Mouse (Mus musculus): Measurements from ENCODE around the gene Lrrc51. TPM values are rescaled to one million over a fixed set of nuclear protein-coding genes. Genes with fewer than 3 reads are reported as not detected.
A peak's percentile ranks its signal among the peaks of the same experiment; 100 is the strongest.
"Not testable (repeated sequence)": the region's sequence is repeated elsewhere in the genome, so short reads cannot be mapped to it uniquely, and the experiment has no call there.

Lrrc51 gene
- total RNA-seq, 4 experiments from 2014 or later, result 3.7 to 8.1 (median 5.8) TPM

GRCm38 (mm10) chr7:101938348-101938747 is 4.7 kb upstream of the Lrrc51 start:
- no peak for DNase-seq (ENCODE audit: low spot score in 2 of 2)

DNA sequence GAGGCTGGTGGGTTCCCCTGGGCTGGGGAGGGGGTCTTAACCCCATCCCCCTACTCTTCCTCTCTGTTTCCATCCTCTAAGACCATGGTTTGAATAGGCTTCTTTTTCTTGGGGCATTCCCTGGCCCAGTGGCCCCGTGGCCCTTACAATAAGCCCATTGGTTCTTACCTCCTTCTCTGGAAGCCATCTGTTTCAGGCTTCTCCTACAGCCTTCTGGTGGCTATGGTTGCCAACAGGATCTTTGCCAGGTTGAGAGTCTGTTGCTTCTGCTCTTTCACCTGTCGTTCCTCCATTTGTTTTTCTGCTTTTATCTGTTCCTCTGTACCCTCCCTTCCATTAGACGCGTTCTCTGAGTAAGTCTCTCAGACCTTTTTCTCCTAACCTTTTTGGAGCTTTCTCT is 3.9 kb upstream of the Lrrc51 start:
- no peak for DNase-seq (ENCODE audit: low spot score in 2 of 2)

- DNase-seq (ENCODE audit: low spot score in 2 of 2), result no peak
Observed at GRCm38 (mm10) chr7:101936996-101937395, 3.3 kb upstream of the Lrrc51 start.

GRCm38 (mm10) chr7:101935957-101936356 is 2.3 kb upstream of the Lrrc51 start:
- DNase-seq (ENCODE audit: low spot score in 2 of 2), result no peak

DNA sequence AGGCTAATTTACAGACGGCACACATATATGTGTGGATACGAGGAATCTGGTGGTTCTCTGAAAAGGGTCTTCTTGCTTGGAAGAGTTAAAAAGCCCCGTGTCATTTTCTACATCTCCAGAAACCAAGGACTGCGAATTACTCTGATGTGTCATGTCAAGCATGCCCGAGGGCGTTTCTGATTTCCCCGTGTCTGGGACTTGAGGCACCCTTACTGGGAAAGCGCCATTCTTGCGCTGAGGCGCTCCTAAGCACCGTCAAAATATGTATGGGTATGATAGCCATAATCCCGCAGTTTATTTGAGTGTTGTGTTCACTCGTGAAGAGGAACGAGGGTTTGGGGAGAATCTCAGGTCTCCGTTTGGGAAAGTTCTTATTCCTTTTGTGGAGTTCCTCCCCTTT is 395 bp downstream of the Lrrc51 start:
- peak in 1 of 2 experiments; percentile 17 for DNase-seq (ENCODE audit: low spot score in 2 of 2)

DNA sequence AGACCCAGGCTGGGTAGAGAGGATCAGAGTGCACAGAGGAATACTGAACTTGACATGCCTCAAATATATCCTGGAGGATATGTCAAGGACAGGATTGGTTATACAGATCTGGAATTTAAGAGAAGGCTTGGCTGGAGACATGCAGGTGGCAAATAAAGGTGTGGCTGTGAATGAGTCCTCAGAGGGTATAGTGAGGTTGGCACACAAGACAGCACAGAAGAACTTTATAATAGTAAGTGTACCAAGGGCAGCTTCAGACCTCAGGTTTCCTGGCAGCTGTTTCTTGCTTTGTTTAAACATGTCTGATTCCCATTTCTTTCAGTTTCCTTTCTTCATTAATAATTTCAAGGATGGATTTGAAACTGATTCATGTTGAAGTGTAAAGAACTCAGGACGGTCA is 1.1 kb downstream of the Lrrc51 start:
- DNase-seq (ENCODE audit: low spot score in 2 of 2), result no peak

- no peak for DNase-seq (ENCODE audit: low spot score in 2 of 2)
Observed at GRCm38 (mm10) chr7:101928093-101928492, 5.6 kb downstream of the Lrrc51 start.

DNA sequence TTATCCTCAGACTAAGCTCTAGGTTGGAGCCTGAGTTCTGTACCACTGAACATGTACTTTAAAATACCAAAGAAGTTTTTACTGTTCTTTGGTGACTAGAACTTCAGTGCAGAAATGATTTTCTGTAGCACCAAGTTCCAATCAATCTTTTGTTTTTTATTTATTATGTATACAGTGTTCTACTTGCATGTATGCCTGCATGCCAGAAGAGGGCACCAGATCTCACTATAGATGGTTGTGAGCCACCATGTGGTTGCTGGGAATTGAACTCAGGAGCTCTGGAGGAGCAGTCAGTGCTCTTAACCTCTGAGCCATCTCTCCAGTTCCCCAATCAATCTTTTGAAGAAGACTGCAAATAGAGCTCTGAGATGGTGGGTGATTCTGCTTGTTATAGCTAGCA is 7.8 kb downstream of the Lrrc51 start:
- not testable (repeated sequence) for DNase-seq (ENCODE audit: low spot score in 2 of 2)

DNA sequence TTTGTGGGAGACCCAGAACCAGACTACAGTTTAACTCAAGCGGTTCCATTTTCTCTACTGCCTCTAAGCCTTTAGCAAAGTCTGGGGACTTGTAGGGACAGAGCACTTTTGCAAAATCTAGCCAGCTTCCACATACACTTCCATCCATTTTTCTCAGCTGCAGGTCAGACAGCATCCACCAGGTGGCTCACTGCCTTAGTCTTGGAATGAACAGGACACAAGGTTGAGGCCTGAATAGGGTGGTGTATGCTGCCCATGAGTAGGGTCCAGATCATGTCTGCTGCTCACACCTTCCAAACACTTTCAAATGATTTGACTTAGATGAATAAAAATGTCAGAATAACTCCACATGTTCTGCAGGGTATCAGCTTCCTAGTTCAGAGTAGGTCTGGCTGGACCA is 15.6 kb downstream of the Lrrc51 start:
- peak in 1 of 2 experiments; percentile 60 for DNase-seq (ENCODE audit: low spot score in 2 of 2)

- DNase-seq (ENCODE audit: low spot score in 2 of 2), result no peak
Observed at GRCm38 (mm10) chr7:101911982-101912381, 21.7 kb downstream of the Lrrc51 start.

GRCm38 (mm10) chr7:101910138-101910537 is 23.6 kb downstream of the Lrrc51 start:
- DNase-seq (ENCODE audit: low spot score in 2 of 2), result no peak

- no peak for DNase-seq (ENCODE audit: low spot score in 2 of 2)
Observed at GRCm38 (mm10) chr7:101908367-101908766, 25.3 kb downstream of the Lrrc51 start.

GRCm38 (mm10) chr7:101906696-101907095 is 27.0 kb downstream of the Lrrc51 start:
- no peak for DNase-seq (ENCODE audit: low spot score in 2 of 2)

DNA sequence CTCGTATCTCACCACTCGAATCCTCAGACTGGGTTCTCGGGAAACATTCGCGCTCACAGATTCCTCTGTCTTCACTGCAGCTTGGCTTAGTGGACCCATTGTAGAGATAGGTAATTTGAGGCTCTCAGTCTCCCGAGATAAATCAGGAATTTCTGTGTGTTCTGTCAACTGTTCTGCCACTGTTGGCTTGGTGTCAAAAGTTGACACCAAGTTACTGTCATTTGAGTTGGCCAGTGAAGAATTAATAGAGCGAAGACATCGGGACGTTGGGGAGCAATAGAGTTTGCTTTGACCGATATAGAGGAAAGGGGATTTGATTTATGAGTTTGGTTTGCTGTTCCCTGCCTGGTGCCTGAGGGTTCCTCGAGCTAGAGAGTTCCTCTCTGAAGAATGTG is 27.4 kb downstream of the Lrrc51 start, which contains the start of gene Tomt:
Gene Tomt (minus strand): TSS at position 73 of the 395 bp plus-strand sequence.
- DNase-seq (ENCODE audit: low spot score in 2 of 2), result no peak

DNA sequence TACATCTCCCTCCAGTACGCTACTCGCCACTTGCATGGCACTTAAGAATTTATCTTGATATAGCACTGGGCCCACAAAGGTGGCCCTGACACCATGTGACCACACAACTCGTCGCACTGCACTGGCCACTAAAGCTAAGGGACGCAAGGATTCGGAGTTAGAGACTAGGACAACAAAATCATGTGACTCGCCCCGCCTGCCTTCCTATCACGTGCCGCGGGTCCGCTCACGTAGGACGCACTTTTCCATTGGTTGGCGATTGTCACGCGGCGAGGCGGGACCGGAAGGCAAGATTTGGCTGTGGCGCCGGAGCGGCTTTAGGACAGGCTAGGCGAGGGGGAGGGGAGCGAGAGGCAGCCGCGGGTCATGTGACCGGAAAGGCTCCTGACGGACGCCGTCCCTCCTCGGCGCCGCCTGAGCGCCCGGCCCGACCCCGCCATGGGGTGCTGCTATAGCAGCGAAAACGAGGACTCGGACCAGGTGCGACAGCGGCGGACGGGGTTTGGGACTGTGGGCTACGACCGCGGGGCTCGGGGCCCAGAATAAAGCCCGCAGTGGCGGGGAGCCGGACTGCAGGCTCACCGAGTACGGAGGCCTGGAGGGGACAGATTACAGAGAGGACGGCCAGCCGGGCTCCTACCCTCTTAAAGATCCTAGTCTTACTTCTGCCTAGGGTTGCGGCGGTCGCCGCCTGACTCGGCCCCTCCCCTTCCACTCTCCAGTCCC is 28.0 kb downstream of the Lrrc51 start, which contains the start of gene Lamtor1:
Gene Lamtor1 (plus strand): TSS at position 344 of the 726 bp plus-strand sequence.
- DNase-seq (ENCODE audit: low spot score in 2 of 2), result peak; percentile 95 to 100

DNA sequence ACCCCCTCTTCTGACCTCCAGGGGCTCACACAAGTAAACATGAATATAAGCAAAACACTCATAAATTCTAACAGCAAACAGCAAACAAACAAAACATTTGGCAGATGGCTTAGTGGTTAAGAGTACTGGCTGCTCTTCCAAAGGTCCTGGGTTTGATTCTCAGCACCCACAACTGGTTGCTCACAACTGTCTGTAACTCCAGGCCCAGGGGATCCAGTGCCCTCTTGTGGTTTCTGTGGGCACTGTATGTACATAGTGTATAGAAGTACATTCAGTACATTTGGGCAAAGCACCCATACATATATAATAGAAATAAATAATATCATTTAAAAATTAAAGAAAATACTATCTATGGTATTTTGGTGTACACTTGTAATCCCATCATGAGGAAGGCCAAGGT is 30.8 kb downstream of the Lrrc51 start:
- DNase-seq (ENCODE audit: low spot score in 2 of 2), result no peak

GRCm38 (mm10) chr7:101901969-101902368 is 31.7 kb downstream of the Lrrc51 start:
- no peak for DNase-seq (ENCODE audit: low spot score in 2 of 2)

DNA sequence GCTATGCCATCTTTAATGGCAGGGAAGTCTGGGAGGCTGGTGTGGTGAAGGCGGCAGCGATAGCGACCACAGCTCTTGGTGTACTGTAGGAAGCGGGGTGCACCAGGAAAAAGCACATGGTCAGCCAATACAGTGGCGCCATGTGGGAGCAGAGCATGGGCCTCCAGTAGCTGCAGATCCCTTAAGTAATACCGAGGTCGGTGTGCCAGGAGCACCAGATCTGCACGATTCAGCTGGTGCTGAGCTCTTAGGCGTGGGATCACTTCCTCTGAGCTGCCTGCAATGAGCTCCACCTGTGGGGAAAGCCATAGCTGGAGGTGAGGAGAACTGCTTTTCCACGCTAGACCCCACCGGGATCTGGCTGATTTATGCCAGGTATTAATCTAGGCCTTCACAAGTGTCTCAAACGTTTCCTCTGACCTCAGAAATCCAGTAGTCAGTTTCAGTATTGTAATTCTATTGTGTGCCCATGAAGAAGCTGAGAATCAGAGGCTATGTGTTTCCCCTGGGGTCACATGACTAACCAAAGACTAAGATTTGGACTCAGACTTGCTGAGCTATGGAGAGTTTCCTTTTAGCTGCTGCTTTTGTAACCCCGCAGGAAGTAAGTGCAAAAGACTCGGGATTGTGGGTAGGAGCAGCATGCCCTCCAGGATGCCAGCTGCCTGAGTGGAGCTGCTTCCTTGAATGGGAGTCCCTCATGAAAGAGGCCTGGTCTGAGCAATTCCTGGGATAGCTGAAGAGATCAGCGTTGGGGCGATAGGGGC is 33.2 kb downstream of the Lrrc51 start:
- DNase-seq (ENCODE audit: low spot score in 2 of 2), result no peak

GRCm38 (mm10) chr7:101896104-101897066 is 37.3 kb downstream of the Lrrc51 start:
- peak; percentile 92 to 98 for DNase-seq (ENCODE audit: low spot score in 2 of 2)

DNA sequence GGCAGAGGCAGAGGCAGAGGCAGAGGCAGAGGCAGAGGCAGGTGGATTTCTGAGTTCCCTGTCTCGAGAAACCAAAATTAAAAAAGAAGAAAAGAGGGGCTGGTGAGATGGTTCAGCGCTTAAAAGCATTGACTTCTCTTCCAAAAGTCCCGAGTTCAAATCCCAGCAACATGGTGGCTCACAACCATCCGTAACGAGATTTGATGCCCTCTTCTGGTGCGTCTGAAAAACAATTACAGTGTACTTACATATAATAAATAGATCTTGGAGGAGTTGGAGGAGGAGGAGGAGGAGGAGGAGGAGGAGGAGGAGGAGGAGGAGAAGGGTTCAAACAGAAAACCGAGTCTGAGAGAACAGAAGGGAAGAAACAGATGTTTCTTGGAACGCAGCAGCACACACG is 38.0 kb downstream of the Lrrc51 start:
- DNase-seq (ENCODE audit: low spot score in 2 of 2), result no peak

GRCm38 (mm10) chr7:101888460-101888859 is 45.2 kb downstream of the Lrrc51 start:
- no peak for DNase-seq (ENCODE audit: low spot score in 2 of 2)

Data from left cerebral cortex, adult 8-10 months (tissue).